Mouse (Mus musculus) left cerebral cortex, postnatal 36 days (tissue): Measurements from ENCODE around the gene Gm17521. TPM values are rescaled to one million over a fixed set of nuclear protein-coding genes. Genes with fewer than 3 reads are reported as not detected.
"Not testable (repeated sequence)": the region's sequence is repeated elsewhere in the genome, so short reads cannot be mapped to it uniquely, and the experiment has no call there.

Experiments used
- DNase-seq, 2 experiments: peaks; one replicate each; pipeline ENCODE4 v3.0.0; 2021 to 2022; ENCODE audit warnings: low spot score in 2 of 2, mixed read lengths in 1 of 2
- intact Hi-C: fragments of 180-260 bp; cut with DNase I; formaldehyde crosslinking; loops from one replicate; pipeline ENCODE4 v1.15.1; 2025
- total RNA-seq, 2 experiments: library from RNA; stranded (reverse); gene quantifications; 2 replicates each; pipeline ENCODE4 v1.2.3; 2021

The Gm17521 gene
- not detected for total RNA-seq

GRCm38 (mm10) chrX:123029569-123029968 lies at the start of gene Gm17521:
TSS of gene Gm17521 (minus strand) at chrX:123029669.
- DNase-seq, intact Hi-C loops: not testable (repeated sequence)

- intact Hi-C loops = no loop called here
- DNase-seq = no peak
Observed at GRCm38 (mm10) chrX:123043956-123044355, 14.5 kb upstream of the Gm17521 start.

- intact Hi-C loops = no loop called here
- DNase-seq = no peak
Observed at GRCm38 (mm10) chrX:123043516-123043915, 14.0 kb upstream of the Gm17521 start.

Other genes starting within 250 kb of the Gm17521 start
- 1 to 10 TPM; 3.6 to 7.0 TPM for gene Cldn34c1, start 73.8 kb upstream of the Gm17521 start, total RNA-seq
- not detected for gene Srsx, start 192.8 kb upstream of the Gm17521 start, total RNA-seq
- gene Gm17577, start 217.2 kb upstream of the Gm17521 start, total RNA-seq = not detected